21 mouse cellular contexts compared by ENCODE assay signal in genomic region chr11:20307409-20307808, GRCm38 (mm10). TPM values are rescaled to one million over a fixed set of nuclear protein-coding genes. Genes with fewer than 3 reads are reported as not detected.
A peak's percentile ranks its signal among the peaks of the same experiment; 100 is the strongest.
DNase-seq lines count a peak whose midpoint lies in the region; TF ChIP-seq lines count a peak whose summit lies in the region.
"Had no signal": no experiment of that assay in that cellular context is flagged by ENCODE, and none has a peak within 500 bp of the region (broad histone marks: within the 10 kb centered on the region; RNA-seq: fewer than 3 reads in every experiment).

No protein-coding gene starts in this region.

- no peaks in the 10 kb centered on the region for H3K36me3 ChIP-seq in heart, adult 2 months (ENCODE audit: control insufficient read depth, insufficient read depth, low read length)

- no peak for TF ChIP-seq CTCF in heart, adult 2 months (IDR thresholded peaks at IDR 0.05)

- no peak overlapping the region for H3K4me3 ChIP-seq in heart, adult 2 months
- H3K4me3 ChIP-seq: embryonic facial prominence, embryonic 15.5 days; erythroblast, embryonic 14.5 days; forebrain, embryonic 10.5 days; forebrain, embryonic 15.5 days; heart, embryonic 10.5 days; hindbrain, embryonic 12.5 days had no signal

- TF ChIP-seq POLR2A in heart, adult 2 months (IDR thresholded peaks at IDR 0.05; ENCODE audit: insufficient read depth, low read depth, low read length): no peak

- H3K79me2 ChIP-seq in heart, adult 2 months (replicated peaks; ENCODE audit: control insufficient read depth, insufficient read depth, low read length): no peaks in the 10 kb centered on the region

- peak; percentile 40 for DNase-seq in heart, adult 11 months
- no peak for DNase-seq in heart, adult 2 months
- DNase-seq in left cerebral cortex, postnatal 36 days (ENCODE audit: low spot score in 2 of 2): peak; percentile 43 to 56
- DNase-seq in left cerebral cortex, postnatal 10 days (ENCODE audit: extremely low spot score in 1 of 2, low spot score in 2 of 2): no peak
- peak; percentile 78 for DNase-seq in brain, adult 2 months (ENCODE audit: low read depth, low spot score)
- DNase-seq in right cerebral cortex, postnatal 36 days (ENCODE audit: low spot score in 2 of 2): peak; percentile 43 to 68
- DNase-seq in cerebellum, adult 8-10 months: no peak
- DNase-seq: adrenal gland, adult 2 months; adrenal gland, postnatal 25 days; cerebellum, adult 2 months; cerebellum, postnatal 14 days; embryo, embryonic 11 days; gastrocnemius, postnatal 14 days; heart, postnatal 10 days; heart, postnatal 4 days had no signal

- H3K27ac ChIP-seq in heart, adult 2 months: no peak overlapping the region; the same call in 1 of the 2 replicates
- H3K27ac ChIP-seq: embryonic facial prominence, embryonic 15.5 days; forebrain, embryonic 10.5 days; forebrain, embryonic 15.5 days; heart, embryonic 10.5 days; hindbrain, embryonic 12.5 days had no signal

- no peak for TF ChIP-seq EP300 in heart, adult 2 months (IDR thresholded peaks at IDR 0.05; ENCODE audit: insufficient read depth, low read depth, low read length)

- no peaks in the 10 kb centered on the region for H3K4me1 ChIP-seq in heart, adult 2 months (ENCODE audit: control insufficient read depth, insufficient read depth, low read length)
- H3K4me1 ChIP-seq: embryonic facial prominence, embryonic 15.5 days; forebrain, embryonic 10.5 days; forebrain, embryonic 15.5 days; heart, embryonic 10.5 days; hindbrain, embryonic 12.5 days had no signal

- intact Hi-C loops in heart, adult 2 months (cut with DNase I): no loop called here
- intact Hi-C loops in left cerebral cortex, postnatal 36 days (cut with DNase I): no loop called here
- intact Hi-C loops in left cerebral cortex, postnatal 10 days (cut with DNase I): no loop called here

- H3K9ac ChIP-seq in heart, adult 2 months (ENCODE audit: low read depth, low read length): no peak overlapping the region
- H3K9ac ChIP-seq: embryonic facial prominence, embryonic 15.5 days; forebrain, embryonic 15.5 days; hindbrain, embryonic 12.5 days had no signal

- WGBS in heart, adult 2 months: 85% methylated on average over 3 of the region's 3 CpGs

- H3K27me3 ChIP-seq in heart, adult 2 months (ENCODE audit: control insufficient read depth, insufficient read depth, low read length): no peaks in the 10 kb centered on the region
- H3K27me3 ChIP-seq: embryonic facial prominence, embryonic 15.5 days; forebrain, embryonic 15.5 days; hindbrain, embryonic 12.5 days had no signal

RNA-seq across cellular contexts. Expression of gene Slc1a4, which starts 25.1 kb away (rescaled TPM):
- 1 to 10 TPM; 1.3 to 1.4 TPM for total RNA-seq in heart, adult 2 months (2021)
- polyA plus RNA-seq in heart, adult 2 months (2012; rRNA removed): 1.4 and 2.0 TPM in 2 replicates
- 10 to 100 TPM; 38.3 to 40.3 TPM for total RNA-seq in left cerebral cortex, postnatal 36 days (2021)
- total RNA-seq in left cerebral cortex, postnatal 10 days (2021): 10 to 100 TPM; 67.7 to 75.4 TPM

RNA-seq across cellular contexts. Expression of gene Cep68, which starts 58.2 kb away (rescaled TPM):
- total RNA-seq in heart, adult 2 months (2021): 10 to 100 TPM; 43.1 to 49.3 TPM
- 20.1 and 33.4 TPM in 2 replicates for polyA plus RNA-seq in heart, adult 2 months (2012; rRNA removed)
- 10 to 100 TPM; 27.4 to 29.1 TPM for total RNA-seq in left cerebral cortex, postnatal 36 days (2021)
- 10 to 100 TPM; 32.0 to 32.7 TPM for total RNA-seq in left cerebral cortex, postnatal 10 days (2021)

Comparison
In these comparisons a context has a peak if more than half of its experiments do, and no peak if none do; other contexts are left out.
1. DNase-seq: peak in heart, adult 11 months (single experiment), left cerebral cortex, postnatal 36 days (2 of 2), brain, adult 2 months (single experiment) and right cerebral cortex, postnatal 36 days (2 of 2); none in heart, adult 2 months (0 of 2), left cerebral cortex, postnatal 10 days (0 of 2) and cerebellum, adult 8-10 months (single experiment).
2. RNA of gene Slc1a4, which starts 25.1 kb away (total RNA-seq): 67.7 to 75.4 TPM in left cerebral cortex, postnatal 10 days and 38.3 to 40.3 TPM in left cerebral cortex, postnatal 36 days; 1.3 to 1.4 TPM in heart, adult 2 months; every median in the first group is over 10 times any median in the second.